Mouse (Mus musculus): ENCODE measurements at regions not wholly inside any gene's neighbourhood (a gene's known extent, or its start where the extent isn't known, plus 50 kb on each side); places are given as distances from the start of the nearest gene placed in this dataset.

- no peak for DNase-seq
Measured at GRCm38 (mm10) chr12:13030333-13030732, 88.6 kb upstream of the Mycn start.

GRCm38 (mm10) chr12:13028086-13028485, 86.4 kb upstream of the Mycn start:
- no peak for DNase-seq

- DNase-seq, result peak; percentile 49
Measured at GRCm38 (mm10) chr12:13026041-13026580, 84.4 kb upstream of the Mycn start.

GRCm38 (mm10) chr12:13024215-13024841, 82.6 kb upstream of the Mycn start:
- DNase-seq, result no peak

GRCm38 (mm10) chr12:13011023-13011761, 69.5 kb upstream of the Mycn start:
- no peak for DNase-seq

- no peak for DNase-seq
Measured at GRCm38 (mm10) chr12:13010405-13010804, 68.7 kb upstream of the Mycn start.

GRCm38 (mm10) chr12:13009470-13009869, 67.8 kb upstream of the Mycn start:
- no peak for DNase-seq

- no peak for DNase-seq
Measured at GRCm38 (mm10) chr12:13002703-13003102, 61.0 kb upstream of the Mycn start.

- DNase-seq, result no peak
Measured at GRCm38 (mm10) chr12:13002069-13002590, 60.4 kb upstream of the Mycn start.

GRCm38 (mm10) chr12:12995974-12996361, 54.3 kb upstream of the Mycn start:
- no peak for DNase-seq

- peak; percentile 17 for DNase-seq
Measured at GRCm38 (mm10) chr12:12995061-12995973, 53.6 kb upstream of the Mycn start.

GRCm38 (mm10) chr12:12993894-12994714, 52.4 kb upstream of the Mycn start:
- no peak for DNase-seq
